Mouse (Mus musculus): Measurements from ENCODE around the gene Sun1. TPM values are rescaled to one million over a fixed set of nuclear protein-coding genes. Genes with fewer than 3 reads are reported as not detected.

Sun1 gene
- total and polyA plus RNA-seq, 3 experiments = 71.3 to 79.0 TPM; not detected in 1

- no peak for TF ChIP-seq MEF2A (IDR thresholded peaks at IDR 0.05; ENCODE audit: extremely low read depth, insufficient replicate concordance, low read depth, low read length, poor library complexity, severe bottlenecking)
- no peak for TF ChIP-seq TAL1 (IDR thresholded peaks at IDR 0.05; ENCODE audit: low read length)
- no peak for TF ChIP-seq GABPA (IDR thresholded peaks at IDR 0.05; ENCODE audit: low read depth, low read length)
- no peak for TF ChIP-seq POLR2AphosphoS5 (IDR thresholded peaks at IDR 0.05; ENCODE audit: borderline replicate concordance, low read depth, low read length)
Observed at GRCm38 (mm10) chr5:139227236-139227635, 26.8 kb downstream of the Sun1 start (continued).

GRCm38 (mm10) chr5:139227645-139228044 lies 27.2 kb downstream of the Sun1 start:
- H3K27me3 ChIP-seq (ENCODE audit: control insufficient read depth in 1 of 2, insufficient read depth in 2 of 2, low read length in 2 of 2) = no peaks in the 10 kb centered on the region
- no peak for DNase-seq (ENCODE audit: low read depth, low spot score)
- TF ChIP-seq CTCF (IDR thresholded peaks at IDR 0.05 in 2 of 3, conservative IDR thresholded peaks at IDR 0.05 in 1 of 3; ENCODE audit: control insufficient read depth in 1 of 3, insufficient read depth in 1 of 3, low read depth in 2 of 3, low read length in 3 of 3, poor library complexity in 1 of 3, severe bottlenecking in 1 of 3) (no peak), ZMIZ1 (IDR thresholded peaks at IDR 0.05; ENCODE audit: low read depth, low read length) (no peak), USF2 (IDR thresholded peaks at IDR 0.05; ENCODE audit: borderline replicate concordance in 1 of 2, insufficient read depth in 1 of 2, low read depth in 1 of 2, low read length in 2 of 2) (no peak), USF1 (IDR thresholded peaks at IDR 0.05; ENCODE audit: low read depth, low read length) (no peak), MAFK (IDR thresholded peaks at IDR 0.05; ENCODE audit: borderline replicate concordance, low read depth, low read length) (no peak), MEF2A (IDR thresholded peaks at IDR 0.05; ENCODE audit: extremely low read depth, insufficient replicate concordance, low read depth, low read length, poor library complexity, severe bottlenecking) (no peak), UBTF (IDR thresholded peaks at IDR 0.05; ENCODE audit: borderline replicate concordance, insufficient read depth, low read depth, low read length) (no peak), KAT2A (conservative IDR thresholded peaks at IDR 0.05; ENCODE audit: low read depth, low read length) (no peak), GATA1 (IDR thresholded peaks at IDR 0.05; ENCODE audit: low read depth, low read length) (no peak)
- H3K36me3 ChIP-seq (ENCODE audit: control insufficient read depth in 1 of 2, insufficient read depth in 2 of 2, low read length in 2 of 2) = peaks cover 2 to 28% of the 10 kb centered on the region in 2 experiments; a peak in 3 of 4 replicates
- H3K9ac ChIP-seq (ENCODE audit: control insufficient read depth, low read depth, low read length, poor library complexity, severe bottlenecking) = no peak overlapping the region
- H3K27ac ChIP-seq (ENCODE audit: control insufficient read depth, low read depth, low read length) = no peak overlapping the region
- no peak overlapping the region for H3K4me3 ChIP-seq (ENCODE audit: control insufficient read depth in 1 of 2, insufficient read depth in 1 of 2, low read depth in 2 of 2, low read length in 2 of 2)
- H3K4me1 ChIP-seq (ENCODE audit: control insufficient read depth in 1 of 2, insufficient read depth in 2 of 2, low read length in 2 of 2) = no peaks in the 10 kb centered on the region
- no peaks in the 10 kb centered on the region for H3K79me2 ChIP-seq (ENCODE audit: control insufficient read depth, insufficient read depth, low read length, poor library complexity)
- H3K9me3 ChIP-seq (replicated peaks; ENCODE audit: insufficient read depth, low read length) = no peaks in the 10 kb centered on the region

GRCm38 (mm10) chr5:139228318-139228717 lies 27.9 kb downstream of the Sun1 start:
- H3K4me3 ChIP-seq (ENCODE audit: control insufficient read depth in 1 of 2, insufficient read depth in 1 of 2, low read depth in 2 of 2, low read length in 2 of 2) = no peak overlapping the region
- no peak for TF ChIP-seq MAFK (IDR thresholded peaks at IDR 0.05; ENCODE audit: borderline replicate concordance, low read depth, low read length)
- no peak for TF ChIP-seq EP300 (IDR thresholded peaks at IDR 0.05; ENCODE audit: low read depth in 1 of 2, low read length in 2 of 2)
- TF ChIP-seq ETS1 (IDR thresholded peaks at IDR 0.05; ENCODE audit: low read depth, low read length) = no peak
- TF ChIP-seq SMC3 (IDR thresholded peaks at IDR 0.05; ENCODE audit: low read depth, low read length) = no peak
- TF ChIP-seq MXI1 (IDR thresholded peaks at IDR 0.05; ENCODE audit: low read depth, low read length) = no peak
- no peak for TF ChIP-seq MEF2A (IDR thresholded peaks at IDR 0.05; ENCODE audit: extremely low read depth, insufficient replicate concordance, low read depth, low read length, poor library complexity, severe bottlenecking)
- no peak for TF ChIP-seq TBP (IDR thresholded peaks at IDR 0.05; ENCODE audit: low read depth, low read length)
- TF ChIP-seq POLR2AphosphoS5 (IDR thresholded peaks at IDR 0.05; ENCODE audit: borderline replicate concordance, low read depth, low read length) = no peak
- TF ChIP-seq POLR2AphosphoS2 (IDR thresholded peaks at IDR 0.05; ENCODE audit: low read length) = no peak
- no peak for TF ChIP-seq CHD2 (IDR thresholded peaks at IDR 0.05; ENCODE audit: low read length)
- no peak for TF ChIP-seq CTCF (IDR thresholded peaks at IDR 0.05 in 2 of 3, conservative IDR thresholded peaks at IDR 0.05 in 1 of 3; ENCODE audit: control insufficient read depth in 1 of 3, insufficient read depth in 1 of 3, low read depth in 2 of 3, low read length in 3 of 3, poor library complexity in 1 of 3, severe bottlenecking in 1 of 3)
- no peak for TF ChIP-seq TAL1 (IDR thresholded peaks at IDR 0.05; ENCODE audit: low read length)
- no peak for TF ChIP-seq ZC3H11A (IDR thresholded peaks at IDR 0.05; ENCODE audit: low read depth, low read length)
- TF ChIP-seq HCFC1 (IDR thresholded peaks at IDR 0.05; ENCODE audit: low read depth, low read length) = no peak
- TF ChIP-seq SIN3A (IDR thresholded peaks at IDR 0.05; ENCODE audit: low read length) = no peak
- peaks cover 2 to 26% of the 10 kb centered on the region in 2 experiments; a peak in 3 of 4 replicates for H3K36me3 ChIP-seq (ENCODE audit: control insufficient read depth in 1 of 2, insufficient read depth in 2 of 2, low read length in 2 of 2)
- no peak for DNase-seq (ENCODE audit: low read depth, low spot score)
- H3K27ac ChIP-seq (ENCODE audit: control insufficient read depth, low read depth, low read length) = no peak overlapping the region
- no peaks in the 10 kb centered on the region for H3K9me3 ChIP-seq (replicated peaks; ENCODE audit: insufficient read depth, low read length)
- H3K9ac ChIP-seq (ENCODE audit: control insufficient read depth, low read depth, low read length, poor library complexity, severe bottlenecking) = no peak overlapping the region
- H3K4me1 ChIP-seq (ENCODE audit: control insufficient read depth in 1 of 2, insufficient read depth in 2 of 2, low read length in 2 of 2) = no peaks in the 10 kb centered on the region
- H3K79me2 ChIP-seq (ENCODE audit: control insufficient read depth, insufficient read depth, low read length, poor library complexity) = no peaks in the 10 kb centered on the region
- H3K27me3 ChIP-seq (ENCODE audit: control insufficient read depth in 1 of 2, insufficient read depth in 2 of 2, low read length in 2 of 2) = no peaks in the 10 kb centered on the region

Data from MEL (cell line).